Mouse (Mus musculus) ovary, postnatal 36 days (tissue): ENCODE results near the gene Tmem51.

Experiments
- DNase-seq: peaks from one replicate; pipeline ENCODE4 v3.0.0; 2022; ENCODE audit warnings: low spot score, mixed read lengths

Gene Tmem51

DNA sequence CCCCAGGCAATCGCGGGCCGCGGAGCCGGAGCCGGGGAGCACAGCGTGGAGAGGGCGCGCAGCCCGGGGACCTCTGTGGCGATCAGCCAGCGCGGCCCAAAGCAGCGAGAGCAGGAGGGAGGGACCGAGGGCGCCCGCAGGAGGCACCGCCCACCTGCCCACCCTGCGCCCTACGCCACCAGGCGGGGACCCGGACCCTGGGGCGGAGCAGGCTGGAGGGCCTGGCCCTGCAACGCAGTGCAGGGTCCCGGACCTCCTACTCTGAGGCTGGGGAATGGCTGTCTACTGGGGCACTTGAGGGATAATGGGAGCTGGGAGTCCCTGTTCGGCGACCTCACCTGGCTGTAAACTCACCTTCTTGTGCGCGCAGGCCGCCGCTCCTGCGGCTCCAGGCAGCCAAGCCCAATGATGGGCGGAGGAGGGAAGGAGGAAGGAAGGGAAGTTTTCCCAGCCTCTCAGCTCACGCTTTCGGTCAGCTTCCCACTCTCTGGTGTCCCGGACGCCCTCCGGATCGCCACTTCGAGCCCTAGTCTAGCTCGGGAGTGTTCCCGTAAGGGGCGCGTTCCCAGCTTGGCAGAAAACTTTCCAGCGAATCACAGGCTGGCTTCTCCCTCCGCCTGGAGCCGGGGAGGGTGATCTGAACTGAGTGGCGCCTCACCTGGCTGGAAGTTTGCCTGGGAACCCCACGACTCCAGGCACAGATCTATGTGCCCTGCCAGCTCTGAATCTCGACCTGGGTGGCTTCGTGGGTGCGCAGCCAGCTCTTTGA lies at the start of gene Tmem51:
Gene Tmem51 (minus strand): TSS at position 174 of the 769 bp plus-strand sequence.
- peak; percentile 77 for DNase-seq

- no peak for DNase-seq
These were observed 46.1 kb upstream of the Tmem51 start for GRCm38 (mm10) chr4:142130162-142130561.

- DNase-seq = no peak
These were observed 43.2 kb upstream of the Tmem51 start for GRCm38 (mm10) chr4:142127275-142127788.

DNA sequence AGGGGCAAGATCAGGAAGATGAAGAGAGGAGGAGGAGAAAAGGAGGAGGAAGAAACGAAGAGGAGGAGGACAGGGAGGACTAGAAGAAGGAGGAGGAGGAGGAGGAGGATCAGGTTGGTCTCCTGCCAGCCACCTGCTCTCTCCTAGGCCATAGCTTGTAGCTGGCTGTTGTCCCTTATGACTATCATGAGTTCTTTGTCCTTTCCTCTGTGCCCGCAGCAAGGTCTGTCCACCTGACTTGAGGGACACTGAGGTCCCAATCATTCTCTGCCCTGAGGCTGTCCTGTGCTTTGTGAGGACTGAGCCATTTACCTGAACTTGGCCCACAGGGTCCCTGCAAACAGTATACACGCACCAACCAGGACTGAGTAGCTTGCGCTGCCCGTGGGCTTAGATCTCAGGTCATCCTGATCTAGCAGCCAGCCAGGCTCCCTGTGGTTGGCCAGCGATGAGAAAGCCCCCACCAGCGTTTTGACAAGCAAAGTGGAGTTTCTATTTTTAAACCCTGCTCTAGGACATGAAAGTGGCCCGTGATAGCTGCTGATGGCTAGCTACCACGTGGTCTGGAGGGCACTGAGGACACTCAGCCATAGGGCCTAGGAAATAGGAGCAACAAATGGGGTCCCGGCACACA lies 42.7 kb upstream of the Tmem51 start:
- DNase-seq = no peak

DNA sequence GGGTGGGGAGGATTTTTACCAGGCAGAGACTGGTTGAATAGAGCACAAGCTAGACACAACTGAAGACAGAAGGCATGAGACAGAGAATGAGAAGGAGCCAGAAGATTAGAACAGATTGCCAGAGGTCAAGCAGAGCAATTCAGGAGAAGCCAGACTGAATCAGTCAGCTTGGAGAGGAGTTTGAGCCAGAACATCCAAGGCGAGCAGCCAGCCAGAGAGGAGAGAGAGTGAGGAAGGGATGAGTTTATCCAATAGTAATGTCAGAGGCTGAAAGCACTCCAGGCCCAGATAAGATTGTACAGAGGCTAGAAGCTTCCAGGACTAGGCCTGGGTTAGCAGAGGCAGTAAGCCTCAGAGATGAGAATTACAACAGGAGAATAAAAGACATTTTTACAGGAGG lies 37.1 kb upstream of the Tmem51 start:
- DNase-seq = no peak

GRCm38 (mm10) chr4:142118522-142118921 lies 34.4 kb upstream of the Tmem51 start:
- DNase-seq = no peak

- no peak for DNase-seq
These were observed 33.9 kb upstream of the Tmem51 start for GRCm38 (mm10) chr4:142117993-142118392.

GRCm38 (mm10) chr4:142113306-142113705 lies 29.2 kb upstream of the Tmem51 start:
- DNase-seq = peak; percentile 23

DNA sequence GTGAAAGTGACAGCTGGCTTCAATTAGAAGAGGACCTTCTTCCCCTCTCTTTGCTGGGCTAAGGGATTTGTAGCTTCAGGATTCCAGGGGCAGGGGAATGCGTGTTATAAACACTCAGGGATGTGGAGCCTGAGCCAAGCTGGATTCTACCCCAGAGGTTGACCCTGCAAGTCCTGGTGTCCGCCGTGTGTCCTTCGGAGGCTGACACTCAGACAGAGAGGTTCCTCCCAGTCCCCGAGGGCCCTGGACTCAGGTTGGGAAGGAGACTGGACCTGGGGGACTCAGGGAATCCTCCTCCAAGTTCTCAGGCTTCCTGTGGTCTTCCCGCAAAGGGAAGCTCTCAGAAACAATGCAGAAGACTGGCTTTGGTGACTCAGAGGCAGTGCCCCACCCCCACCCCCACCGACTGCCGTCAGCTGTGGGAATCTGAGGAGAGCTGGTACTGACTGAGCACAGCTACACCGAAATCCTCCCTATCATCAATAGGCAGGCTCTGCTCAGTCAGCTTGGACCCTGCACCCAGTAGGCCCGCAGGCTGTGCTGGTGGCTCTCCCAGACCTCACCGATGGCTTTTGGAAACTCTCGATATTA lies 19.1 kb upstream of the Tmem51 start:
- no peak for DNase-seq

DNA sequence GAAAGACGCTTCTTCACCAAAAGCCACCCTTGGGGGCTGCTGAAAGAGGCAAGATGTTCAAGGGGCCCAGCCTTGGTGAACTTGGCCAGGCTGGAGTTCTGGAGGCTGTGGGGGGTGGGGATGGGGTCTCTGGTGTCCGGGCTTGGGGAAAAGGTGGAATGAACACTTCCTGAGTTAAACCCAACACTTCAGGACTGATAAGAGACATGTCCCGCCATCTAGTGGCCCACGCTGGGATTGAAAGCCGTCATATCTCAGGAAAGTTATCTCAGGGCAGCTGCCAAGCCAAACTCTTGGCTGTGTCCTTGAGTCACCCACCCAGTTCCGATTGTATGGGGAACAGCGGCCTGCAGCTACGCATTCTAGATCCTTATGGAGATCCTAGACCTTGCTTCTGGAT lies 14.2 kb upstream of the Tmem51 start:
- DNase-seq = peak; percentile 80

DNA sequence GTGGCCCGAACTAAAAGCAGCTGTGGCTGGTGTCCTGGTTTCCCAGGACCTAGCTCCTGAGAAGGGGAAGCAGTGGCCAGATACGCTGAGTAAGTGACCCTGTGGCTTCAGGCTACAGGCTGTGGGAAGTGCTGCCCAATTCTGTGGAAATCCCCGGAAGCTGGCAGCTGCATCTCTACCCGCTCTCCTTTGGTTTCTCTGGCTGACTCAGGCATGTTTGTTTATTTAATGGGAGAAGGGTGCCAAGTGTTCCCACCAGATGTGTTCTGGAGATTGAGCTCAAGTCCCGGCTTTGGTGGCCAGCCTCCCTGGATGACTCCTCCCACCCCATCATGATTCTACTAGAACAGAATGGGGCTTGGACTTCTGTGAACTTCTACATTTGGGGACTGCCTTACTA lies 13.8 kb upstream of the Tmem51 start:
- peak; percentile 33 for DNase-seq

DNA sequence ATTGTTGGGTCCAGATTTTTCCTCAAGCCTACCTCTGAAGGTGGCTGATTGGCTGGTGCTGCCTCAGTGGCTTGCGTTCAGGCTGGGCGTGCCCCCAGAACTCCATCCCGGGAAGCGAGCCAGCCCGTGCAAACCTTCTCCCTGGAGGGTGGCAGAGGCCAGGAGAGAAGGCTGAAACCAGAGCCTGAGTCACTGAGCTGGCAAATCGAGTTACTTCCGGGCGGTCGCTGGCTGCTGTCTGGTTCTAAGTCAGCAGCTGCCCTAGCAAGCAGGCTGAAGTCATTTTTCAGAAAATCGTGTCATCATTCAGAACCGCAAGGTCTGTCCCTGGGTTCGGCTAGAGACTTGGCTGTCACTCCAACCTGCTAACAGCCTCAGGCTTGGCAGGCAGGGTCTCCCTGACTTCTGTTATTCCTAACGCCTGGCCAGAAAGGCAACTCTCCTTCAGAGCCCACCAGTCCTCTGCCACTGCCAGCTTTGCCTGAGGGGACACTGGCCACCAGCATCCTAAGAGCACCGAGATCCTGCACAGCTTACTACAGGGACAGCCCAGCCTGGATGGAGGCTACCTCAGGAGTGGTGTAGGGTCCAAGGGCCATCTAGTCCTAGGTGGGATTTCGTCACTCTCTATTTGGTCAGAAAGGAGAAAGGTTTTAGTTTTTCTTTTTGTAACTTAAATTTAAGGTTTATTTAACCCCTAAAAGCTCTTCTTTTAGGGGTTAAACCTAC lies 11.6 kb upstream of the Tmem51 start:
- DNase-seq = peak; percentile 65

GRCm38 (mm10) chr4:142094386-142094785 lies 10.3 kb upstream of the Tmem51 start:
- DNase-seq = no peak

- DNase-seq = no peak
These were observed 7.0 kb upstream of the Tmem51 start for GRCm38 (mm10) chr4:142091100-142091499.

DNA sequence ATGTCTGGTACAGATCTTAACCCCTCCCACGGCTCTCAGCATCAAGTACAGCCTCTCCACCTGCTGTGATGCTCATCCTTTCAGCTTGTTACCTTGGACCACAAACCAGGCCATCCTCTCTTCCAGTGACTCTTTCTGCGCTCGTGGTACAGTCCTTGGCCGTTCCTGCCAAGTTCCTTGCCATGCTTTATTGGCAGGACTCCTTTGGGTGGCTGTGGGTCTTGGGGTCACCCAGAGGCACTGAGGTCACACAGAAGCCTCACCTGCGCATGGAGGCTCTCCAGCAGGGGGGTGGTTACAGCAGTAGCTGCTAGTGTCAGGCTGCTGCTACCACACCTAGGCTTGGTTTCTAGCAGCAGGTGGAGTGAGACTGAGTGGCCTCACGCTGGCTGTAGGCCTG lies 5.9 kb upstream of the Tmem51 start:
- no peak for DNase-seq

DNA sequence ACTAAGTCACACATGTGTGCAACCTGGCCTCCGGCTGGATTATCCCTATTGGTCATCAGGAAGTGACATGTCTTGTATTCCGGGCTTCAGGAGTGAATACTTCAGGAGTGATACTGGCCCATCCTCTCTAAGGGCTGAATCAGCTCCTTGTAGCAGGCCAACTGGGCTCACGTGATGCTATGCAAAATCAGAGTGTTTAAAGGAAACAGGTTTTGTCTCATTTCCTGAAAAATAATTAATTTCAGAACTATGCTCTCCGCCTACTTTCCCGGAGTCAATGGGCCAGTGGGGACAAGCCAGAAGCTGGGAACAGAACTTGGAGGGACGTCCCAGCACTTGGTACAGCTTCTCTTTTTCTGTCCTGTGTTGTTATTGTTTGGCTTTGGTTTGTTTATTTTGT lies 4.7 kb upstream of the Tmem51 start:
- DNase-seq = no peak

- no peak for DNase-seq
These were observed 4.3 kb upstream of the Tmem51 start for GRCm38 (mm10) chr4:142088409-142088808.

DNA sequence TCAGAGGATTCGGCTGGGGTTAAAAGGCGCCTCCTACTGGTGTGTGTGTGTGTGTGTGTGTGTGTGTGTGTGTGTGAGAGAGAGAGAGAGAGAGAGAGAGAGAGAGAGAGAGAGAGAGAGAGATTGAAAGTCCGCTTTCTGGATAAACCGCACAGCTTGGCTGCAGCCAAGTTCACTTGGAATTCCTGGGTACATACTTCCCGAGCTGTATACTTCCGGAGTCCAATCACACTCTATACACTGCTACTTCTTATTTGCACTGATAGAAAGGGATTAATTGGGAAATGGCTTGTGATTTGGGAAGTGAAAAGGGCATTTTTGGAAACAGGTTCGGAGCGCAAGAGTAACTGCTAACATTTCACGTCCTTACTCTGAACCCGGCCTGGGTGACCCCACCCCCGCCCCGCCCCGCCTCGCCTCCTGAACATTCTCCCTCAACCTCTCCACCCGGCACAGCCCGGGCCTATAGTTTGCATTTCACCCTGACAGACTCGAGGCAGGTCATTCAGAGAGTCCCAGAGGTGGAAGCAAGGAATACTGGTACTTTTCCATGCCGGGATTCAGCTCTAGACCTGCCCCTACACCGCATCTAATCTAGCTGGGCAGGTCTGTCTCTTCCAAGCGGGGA lies 946 bp upstream of the Tmem51 start:
- no peak for DNase-seq

DNA sequence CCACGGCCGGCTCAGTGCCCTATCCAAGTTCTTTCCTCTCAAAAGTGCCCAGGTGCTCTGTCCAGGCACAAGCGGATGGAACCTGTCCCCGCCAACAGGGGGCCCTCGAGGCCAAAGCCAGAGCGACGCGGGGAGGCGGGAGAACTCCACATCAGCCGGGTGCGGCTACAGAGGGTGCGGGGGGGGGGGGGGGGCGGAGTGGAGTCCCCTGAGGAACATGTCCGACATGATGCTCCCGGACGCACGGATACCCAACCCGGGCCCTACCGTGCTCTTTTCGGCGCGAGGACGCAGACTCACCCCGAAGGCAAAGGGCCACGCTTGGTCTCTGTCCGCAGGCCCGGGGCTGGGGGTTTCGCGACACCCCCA lies 358 bp downstream of the Tmem51 start:
- peak; percentile 78 for DNase-seq

GRCm38 (mm10) chr4:142083193-142083592 lies 911 bp downstream of the Tmem51 start:
- no peak for DNase-seq

DNA sequence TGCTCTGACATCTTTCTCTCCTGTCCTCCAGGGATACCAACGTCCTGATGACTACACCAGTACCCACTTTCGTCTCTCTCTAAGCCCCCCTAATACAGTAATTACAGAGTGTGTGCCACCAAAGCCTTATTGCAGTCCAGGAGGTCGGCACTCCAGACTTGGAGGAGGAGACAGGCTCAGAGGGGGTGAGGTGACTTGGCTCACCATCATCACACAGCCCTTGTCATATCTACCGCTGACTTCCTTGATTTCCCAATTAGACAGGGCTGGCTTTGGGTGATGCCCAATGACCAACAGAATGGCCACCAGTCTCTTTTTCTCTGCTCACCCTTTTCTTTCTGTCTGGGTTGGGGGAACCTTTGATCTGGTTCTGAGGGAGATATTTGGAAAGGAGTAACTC lies 1.4 kb downstream of the Tmem51 start:
- no peak for DNase-seq
